Mouse (Mus musculus): Measurements from ENCODE around the gene Tmem205. TPM values are rescaled to one million over a fixed set of nuclear protein-coding genes. Genes with fewer than 3 reads are reported as not detected.

Gene Tmem205
- total RNA-seq (2021) (10 to 100 TPM; 65.5 to 71.8 TPM), polyA plus RNA-seq (2012; rRNA removed) (96.1 and 129 TPM in 2 replicates)
- long read RNA-seq, transcript Tmem205-201 (4 exons, 785 nt): major isoform, 27 of 46 reads
- long read RNA-seq, partial matches to known transcripts: 1 of 46 reads
- long read RNA-seq, other reads (novel, unspliced or antisense): 11 of 46 reads

DNA sequence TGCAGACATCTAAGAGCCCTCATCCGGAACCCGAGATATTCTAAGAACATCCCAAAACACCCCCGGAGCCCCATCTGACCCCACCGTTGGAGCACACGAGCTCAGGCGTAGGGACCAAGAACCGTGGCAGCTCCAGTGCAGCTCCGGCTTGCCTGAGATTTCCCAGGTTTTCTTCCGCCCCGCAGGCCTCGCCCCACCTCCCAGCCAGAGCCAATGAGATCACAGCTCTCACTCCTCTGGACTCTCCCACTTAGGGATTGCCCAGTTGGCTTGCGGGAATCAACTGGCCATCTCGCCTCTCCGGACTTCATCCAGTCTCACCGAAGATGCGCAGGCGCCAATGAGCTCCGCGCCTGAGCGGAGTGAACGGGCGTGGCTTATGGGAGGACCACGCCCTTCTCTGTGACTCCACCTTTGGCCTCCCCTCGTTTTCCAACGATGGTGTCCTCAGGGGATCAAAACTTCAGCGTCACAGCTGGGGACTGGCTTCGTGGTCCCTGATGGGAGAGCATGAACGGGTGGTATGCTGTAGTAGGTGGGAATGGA, at the start of gene Tmem205, which contains the start of gene Ccdc159:
TSS of gene Tmem205 (minus strand) at position 349 of the 546 bp plus-strand sequence.
TSS of gene Ccdc159 (plus strand) at position 264 of the 546 bp plus-strand sequence.
- H3K4me3 ChIP-seq: peak within 1 kb of the TSS; percentile 68
- under 1% methylated on average over 28 of the region's 28 CpGs for WGBS
- H3K4me1 ChIP-seq (ENCODE audit: control insufficient read depth, insufficient read depth, low read length): peaks cover 21% of the 10 kb centered on the region
- DNase-seq: peak; percentile 90 to 95
- intact Hi-C loops (cut with DNase I): no loop called here
- peak within 1 kb of the TSS; percentile 83 for H3K27ac ChIP-seq
- H3K36me3 ChIP-seq (ENCODE audit: control insufficient read depth, insufficient read depth, low read length): peaks cover 8% of the 10 kb centered on the region
- TF ChIP-seq POLR2A (IDR thresholded peaks at IDR 0.05; ENCODE audit: insufficient read depth, low read depth, low read length) (peak; percentile 96), CTCF (IDR thresholded peaks at IDR 0.05) (no peak), EP300 (IDR thresholded peaks at IDR 0.05; ENCODE audit: insufficient read depth, low read depth, low read length) (peak; percentile 86)
- H3K27me3 ChIP-seq (ENCODE audit: control insufficient read depth, insufficient read depth, low read length): no peaks in the 10 kb centered on the region
- H3K79me2 ChIP-seq (replicated peaks; ENCODE audit: control insufficient read depth, insufficient read depth, low read length): no peaks in the 10 kb centered on the region
- peak within 1 kb of the TSS; percentile 59 for H3K9ac ChIP-seq (ENCODE audit: low read depth, low read length)

DNA sequence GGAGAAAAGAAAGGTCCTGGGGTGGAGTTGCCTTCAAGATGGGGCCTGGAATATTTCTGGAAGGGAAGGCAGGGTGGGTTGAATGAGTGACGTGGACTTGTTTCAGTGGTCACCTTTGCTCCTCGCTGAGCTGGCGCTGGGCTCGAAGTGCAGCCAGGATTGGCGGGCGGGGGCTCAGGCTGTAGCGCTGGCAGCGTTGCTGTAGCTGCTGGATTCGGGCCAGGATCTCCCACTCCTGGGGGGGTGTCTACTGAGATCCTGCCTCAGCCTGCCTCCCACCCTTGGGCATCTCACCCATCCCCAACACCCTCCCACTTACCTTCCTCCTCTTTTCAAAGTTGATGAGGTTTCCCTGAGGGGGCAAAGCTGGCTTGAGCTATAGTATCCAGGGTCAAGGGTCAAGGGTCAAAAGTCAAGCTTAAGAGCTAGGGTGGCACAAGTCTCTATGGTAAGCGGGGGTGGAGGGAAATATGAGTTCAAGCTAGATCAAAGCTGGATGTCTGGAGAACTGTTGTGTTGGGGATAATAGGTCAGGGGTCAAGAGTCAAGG, 49.3 kb upstream of the Tmem205 start:
- Histone ChIP-seq H3K79me2 (replicated peaks; ENCODE audit: control insufficient read depth, insufficient read depth, low read length) (no peaks in the 10 kb centered on the region), H3K27me3 (ENCODE audit: control insufficient read depth, insufficient read depth, low read length) (no peaks in the 10 kb centered on the region), H3K36me3 (ENCODE audit: control insufficient read depth, insufficient read depth, low read length) (no peaks in the 10 kb centered on the region), H3K4me1 (ENCODE audit: control insufficient read depth, insufficient read depth, low read length) (no peaks in the 10 kb centered on the region), H3K4me3 (no peak overlapping the region), H3K27ac (no peak overlapping the region), H3K9ac (ENCODE audit: low read depth, low read length) (no peak overlapping the region)
- WGBS: 80% methylated on average over 10 of the region's 10 CpGs
- intact Hi-C loops (cut with DNase I): no loop called here
- no peak for TF ChIP-seq POLR2A (IDR thresholded peaks at IDR 0.05; ENCODE audit: insufficient read depth, low read depth, low read length)
- no peak for TF ChIP-seq EP300 (IDR thresholded peaks at IDR 0.05; ENCODE audit: insufficient read depth, low read depth, low read length)
- TF ChIP-seq CTCF (IDR thresholded peaks at IDR 0.05): no peak
- no peak for DNase-seq

DNA sequence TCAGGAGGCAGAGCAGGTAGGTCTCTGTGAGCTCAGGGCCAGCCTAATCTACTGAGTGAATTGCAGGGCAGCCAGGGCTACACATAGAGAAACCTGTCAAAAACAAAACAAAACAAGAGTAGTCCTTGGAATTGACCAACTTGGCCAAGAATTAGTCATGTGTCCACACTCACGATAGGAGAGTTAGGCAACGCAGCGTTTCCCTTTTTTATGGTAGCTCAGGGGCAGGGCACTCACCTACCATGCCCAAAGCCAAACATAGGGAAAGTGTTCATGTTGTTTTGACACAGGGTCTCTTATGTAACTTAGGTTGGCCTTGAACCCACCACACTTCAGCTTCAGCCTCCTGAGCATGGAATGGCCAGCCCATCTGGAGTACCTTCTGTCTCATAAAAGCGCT, 41.9 kb upstream of the Tmem205 start:
- Histone ChIP-seq H3K27ac (no peak overlapping the region), H3K4me3 (no peak overlapping the region), H3K9ac (ENCODE audit: low read depth, low read length) (no peak overlapping the region), H3K27me3 (ENCODE audit: control insufficient read depth, insufficient read depth, low read length) (no peaks in the 10 kb centered on the region), H3K79me2 (replicated peaks; ENCODE audit: control insufficient read depth, insufficient read depth, low read length) (no peaks in the 10 kb centered on the region), H3K4me1 (ENCODE audit: control insufficient read depth, insufficient read depth, low read length) (no peaks in the 10 kb centered on the region), H3K36me3 (ENCODE audit: control insufficient read depth, insufficient read depth, low read length) (no peaks in the 10 kb centered on the region)
- TF ChIP-seq POLR2A (IDR thresholded peaks at IDR 0.05; ENCODE audit: insufficient read depth, low read depth, low read length) (no peak), EP300 (IDR thresholded peaks at IDR 0.05; ENCODE audit: insufficient read depth, low read depth, low read length) (no peak), CTCF (IDR thresholded peaks at IDR 0.05) (no peak)
- 87% methylated on average over 4 of the region's 4 CpGs for WGBS
- intact Hi-C loops (cut with DNase I): no loop called here
- DNase-seq: no peak

DNA sequence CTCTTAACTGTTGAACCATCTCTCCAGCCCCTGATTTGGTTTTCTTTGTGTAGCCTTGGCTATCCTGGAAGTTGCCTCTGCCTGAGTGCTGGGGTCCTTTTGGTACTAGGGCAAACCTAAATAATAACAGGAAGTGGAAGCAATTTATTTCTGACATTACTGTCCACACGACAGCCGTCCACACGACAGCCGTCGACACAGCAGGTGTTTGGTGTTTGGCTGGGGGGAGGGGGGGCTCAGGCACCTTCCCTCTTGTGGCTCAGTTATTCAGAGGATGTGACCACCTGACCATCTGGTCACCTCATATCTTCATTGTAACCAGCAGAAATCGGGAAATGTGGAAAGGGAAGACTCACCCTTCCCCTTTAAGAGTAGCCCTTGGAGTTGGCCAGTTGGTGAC, 41.5 kb upstream of the Tmem205 start:
- WGBS: 33% methylated on average over 6 of the region's 6 CpGs
- H3K9ac ChIP-seq (ENCODE audit: low read depth, low read length): no peak overlapping the region
- H3K27me3 ChIP-seq (ENCODE audit: control insufficient read depth, insufficient read depth, low read length): no peaks in the 10 kb centered on the region
- H3K4me3 ChIP-seq: no peak overlapping the region
- no peak for DNase-seq
- H3K79me2 ChIP-seq (replicated peaks; ENCODE audit: control insufficient read depth, insufficient read depth, low read length): no peaks in the 10 kb centered on the region
- no peaks in the 10 kb centered on the region for H3K4me1 ChIP-seq (ENCODE audit: control insufficient read depth, insufficient read depth, low read length)
- no peaks in the 10 kb centered on the region for H3K36me3 ChIP-seq (ENCODE audit: control insufficient read depth, insufficient read depth, low read length)
- TF ChIP-seq EP300 (IDR thresholded peaks at IDR 0.05; ENCODE audit: insufficient read depth, low read depth, low read length) (no peak), CTCF (IDR thresholded peaks at IDR 0.05) (no peak), POLR2A (IDR thresholded peaks at IDR 0.05; ENCODE audit: insufficient read depth, low read depth, low read length) (no peak)
- no peak overlapping the region for H3K27ac ChIP-seq
- intact Hi-C loops (cut with DNase I): no loop called here

DNA sequence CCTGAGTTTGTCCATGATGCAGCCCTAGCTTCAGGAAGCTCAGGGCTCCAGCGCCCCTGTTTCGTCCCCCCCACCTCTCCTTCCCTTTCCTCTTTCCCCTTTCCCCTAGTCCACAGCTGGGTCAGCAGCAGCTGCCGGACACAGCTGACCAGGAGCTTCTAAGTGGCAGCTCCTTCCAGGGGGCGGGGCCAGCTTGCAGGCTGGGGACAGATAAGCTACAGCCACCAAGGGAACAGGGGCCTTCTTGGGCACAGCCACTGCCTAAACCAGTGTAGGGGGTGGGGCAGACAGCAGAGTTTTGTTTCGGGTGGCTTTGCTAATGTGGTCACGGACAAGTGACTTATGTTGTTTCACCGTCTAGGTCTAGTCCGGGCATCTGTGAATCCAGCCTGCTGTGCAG, 36.1 kb upstream of the Tmem205 start, which contains the start of gene Epor:
TSS of gene Epor (minus strand) at position 90 of the 400 bp plus-strand sequence.
- Histone ChIP-seq H3K9ac (ENCODE audit: low read depth, low read length) (peak within 1 kb of the TSS; percentile 50), H3K79me2 (replicated peaks; ENCODE audit: control insufficient read depth, insufficient read depth, low read length) (no peaks in the 10 kb centered on the region), H3K27me3 (ENCODE audit: control insufficient read depth, insufficient read depth, low read length) (no peaks in the 10 kb centered on the region), H3K4me1 (ENCODE audit: control insufficient read depth, insufficient read depth, low read length) (no peaks in the 10 kb centered on the region; the same call in 1 of the 2 replicates), H3K4me3 (peak within 1 kb of the TSS; percentile 55), H3K36me3 (ENCODE audit: control insufficient read depth, insufficient read depth, low read length) (no peaks in the 10 kb centered on the region), H3K27ac (peak within 1 kb of the TSS; percentile 53)
- TF ChIP-seq CTCF (IDR thresholded peaks at IDR 0.05) (no peak), EP300 (IDR thresholded peaks at IDR 0.05; ENCODE audit: insufficient read depth, low read depth, low read length) (no peak), POLR2A (IDR thresholded peaks at IDR 0.05; ENCODE audit: insufficient read depth, low read depth, low read length) (no peak)
- intact Hi-C loops (cut with DNase I): no loop called here
- DNase-seq: peak; percentile 74 to 79
- WGBS: 10% methylated on average over 8 of the region's 8 CpGs
